Mouse (Mus musculus): ENCODE results near the gene 1600002K03Rik.

Gene 1600002K03Rik

GRCm38 (mm10) chr10:80172527-80173292, at the start of gene 1600002K03Rik:
TSS of gene 1600002K03Rik (plus strand) at chr10:80172944.
- ATAC-seq (ENCODE audit: insufficient number of reproducible peaks, low FRiP score, low TSS enrichment) = peak; percentile 34; the same call in 1 of the 2 replicates

GRCm38 (mm10) chr10:80123932-80124562, 48.7 kb upstream of the 1600002K03Rik start:
- no peak for ATAC-seq (ENCODE audit: insufficient number of reproducible peaks, low FRiP score, low TSS enrichment)

DNA sequence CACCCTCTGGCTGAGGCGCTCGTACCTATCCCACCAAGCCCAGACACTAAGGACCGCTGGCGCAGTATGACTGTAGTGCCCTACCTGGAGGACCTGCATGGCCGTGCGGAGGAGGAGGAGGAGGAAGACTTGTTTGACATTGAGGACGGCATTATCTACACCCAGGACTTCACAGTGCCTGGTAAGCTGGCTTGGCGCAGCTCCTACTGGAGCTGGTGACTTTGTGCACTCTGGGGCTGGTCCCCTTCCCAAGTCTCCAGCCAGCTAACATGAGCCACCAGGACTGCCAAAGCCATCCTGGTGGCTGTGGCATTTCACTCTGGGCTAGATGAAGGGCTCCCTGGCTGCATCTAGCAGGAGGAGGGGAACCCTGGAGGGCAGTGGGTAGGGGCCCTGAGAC, 44.8 kb upstream of the 1600002K03Rik start:
- no peak for ATAC-seq (ENCODE audit: insufficient number of reproducible peaks, low FRiP score, low TSS enrichment)

DNA sequence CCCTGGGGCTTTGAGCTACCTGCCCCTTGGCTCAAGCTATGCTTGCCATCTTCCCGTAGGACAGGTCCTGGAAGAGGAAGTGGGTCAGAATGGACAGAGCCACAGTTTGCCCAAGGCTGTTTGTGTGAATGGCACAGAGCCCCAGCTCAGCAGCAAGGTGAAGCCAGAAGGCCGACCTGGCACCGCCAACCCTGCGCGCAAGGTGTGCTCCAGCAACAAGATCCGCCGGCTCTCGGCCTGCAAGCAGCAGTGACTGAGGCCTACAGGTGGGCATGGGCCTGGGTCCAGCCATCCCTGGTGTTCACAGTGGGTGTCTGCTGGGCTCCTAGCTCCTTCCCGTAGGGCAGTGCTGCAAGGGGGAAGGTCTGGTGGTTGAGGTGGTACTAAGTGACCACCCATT, 42.9 kb upstream of the 1600002K03Rik start:
- ATAC-seq (ENCODE audit: insufficient number of reproducible peaks, low FRiP score, low TSS enrichment) = peak; percentile 37; the same call in 1 of the 2 replicates

DNA sequence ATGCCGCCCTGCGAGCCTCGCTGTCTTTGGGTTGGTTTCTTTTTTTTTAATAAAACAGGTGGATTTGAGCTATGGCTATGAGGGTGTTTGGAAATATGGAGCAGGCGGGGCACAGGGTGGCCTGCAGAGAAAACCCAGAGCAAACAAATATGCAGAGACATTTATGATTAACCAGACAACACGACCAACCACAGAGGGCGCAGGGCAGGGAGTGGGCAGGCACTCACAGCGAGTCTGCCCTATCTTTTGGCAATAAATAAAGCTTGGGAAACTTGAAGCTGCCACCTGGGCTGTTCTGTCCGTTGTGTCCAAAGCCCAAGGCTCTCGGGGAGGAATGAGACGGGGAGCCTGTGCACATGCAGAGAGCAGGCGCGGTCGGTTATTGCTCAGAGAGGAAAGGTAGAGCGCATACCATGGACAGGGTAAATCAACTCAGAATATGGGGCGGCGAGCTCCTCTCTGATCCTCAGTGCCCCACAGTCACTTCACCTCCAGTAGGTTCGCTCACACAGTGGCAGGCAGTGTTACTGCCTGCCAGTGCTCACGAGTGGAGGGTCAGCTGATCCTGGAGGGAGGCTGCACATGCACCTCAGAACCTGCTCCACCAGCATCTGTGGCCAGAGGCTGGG, 42.2 kb upstream of the 1600002K03Rik start:
- no peak for ATAC-seq (ENCODE audit: insufficient number of reproducible peaks, low FRiP score, low TSS enrichment)

DNA sequence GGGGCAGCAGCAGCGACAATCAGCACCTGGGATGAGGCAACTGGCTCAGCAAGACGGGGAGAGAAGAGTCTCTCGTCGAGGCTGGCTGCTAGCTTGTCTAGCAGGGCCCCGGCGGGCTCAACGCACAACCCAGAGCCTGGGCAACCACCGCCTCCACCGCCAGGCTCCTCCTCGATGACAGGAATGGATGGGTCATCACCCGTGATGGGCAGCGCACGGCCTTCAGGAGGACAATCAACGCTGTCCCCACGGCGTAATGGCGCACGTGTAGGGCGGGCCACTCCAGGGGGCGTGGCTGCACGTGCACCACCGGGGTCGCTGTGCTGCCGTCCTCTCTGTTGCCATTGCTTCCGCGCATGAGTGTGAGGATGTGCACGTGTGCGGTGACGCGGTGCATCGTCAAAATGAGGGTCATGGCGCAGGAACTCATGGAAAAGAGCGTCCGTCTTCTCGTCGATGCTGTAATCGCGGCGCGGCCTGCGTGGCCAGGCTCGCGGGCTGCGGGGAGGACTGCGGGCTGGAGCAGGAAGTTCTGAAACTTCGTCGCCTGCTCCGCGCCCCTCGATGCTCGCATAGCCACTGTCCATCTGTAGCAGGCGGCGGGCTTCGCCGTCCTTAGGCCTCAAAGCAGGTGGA, 41.3 kb upstream of the 1600002K03Rik start:
- no peak for ATAC-seq (ENCODE audit: insufficient number of reproducible peaks, low FRiP score, low TSS enrichment)

DNA sequence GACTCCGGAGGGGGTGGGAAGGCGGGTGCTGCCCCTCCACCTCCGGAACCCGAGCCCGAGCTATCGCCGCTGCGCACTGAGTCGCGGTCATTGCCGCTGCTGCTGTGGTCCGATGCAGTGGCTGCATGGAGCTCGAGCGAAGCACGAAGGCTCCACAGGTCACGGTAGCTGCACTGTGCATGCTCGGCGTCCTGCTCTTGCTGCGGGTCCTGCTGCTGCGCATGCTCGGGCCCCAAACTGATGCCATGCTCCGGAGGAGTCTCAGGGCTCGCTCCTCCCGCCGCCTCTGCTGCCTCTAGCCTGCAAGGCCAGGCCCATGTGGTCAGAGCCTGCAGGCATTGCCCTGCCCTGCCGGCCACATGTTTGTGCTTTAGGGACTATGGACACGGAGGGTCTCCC, 40.8 kb upstream of the 1600002K03Rik start:
- no peak for ATAC-seq (ENCODE audit: insufficient number of reproducible peaks, low FRiP score, low TSS enrichment)

GRCm38 (mm10) chr10:80133226-80133849, 39.4 kb upstream of the 1600002K03Rik start:
- ATAC-seq (ENCODE audit: insufficient number of reproducible peaks, low FRiP score, low TSS enrichment) = no peak

- ATAC-seq (ENCODE audit: insufficient number of reproducible peaks, low FRiP score, low TSS enrichment) = no peak
These were observed 38.3 kb upstream of the 1600002K03Rik start for GRCm38 (mm10) chr10:80134421-80134820.

- no peak for ATAC-seq (ENCODE audit: insufficient number of reproducible peaks, low FRiP score, low TSS enrichment)
These were observed 37.6 kb upstream of the 1600002K03Rik start for GRCm38 (mm10) chr10:80135161-80135560.

- ATAC-seq (ENCODE audit: insufficient number of reproducible peaks, low FRiP score, low TSS enrichment) = no peak
These were observed 37.1 kb upstream of the 1600002K03Rik start for GRCm38 (mm10) chr10:80135641-80136040.

DNA sequence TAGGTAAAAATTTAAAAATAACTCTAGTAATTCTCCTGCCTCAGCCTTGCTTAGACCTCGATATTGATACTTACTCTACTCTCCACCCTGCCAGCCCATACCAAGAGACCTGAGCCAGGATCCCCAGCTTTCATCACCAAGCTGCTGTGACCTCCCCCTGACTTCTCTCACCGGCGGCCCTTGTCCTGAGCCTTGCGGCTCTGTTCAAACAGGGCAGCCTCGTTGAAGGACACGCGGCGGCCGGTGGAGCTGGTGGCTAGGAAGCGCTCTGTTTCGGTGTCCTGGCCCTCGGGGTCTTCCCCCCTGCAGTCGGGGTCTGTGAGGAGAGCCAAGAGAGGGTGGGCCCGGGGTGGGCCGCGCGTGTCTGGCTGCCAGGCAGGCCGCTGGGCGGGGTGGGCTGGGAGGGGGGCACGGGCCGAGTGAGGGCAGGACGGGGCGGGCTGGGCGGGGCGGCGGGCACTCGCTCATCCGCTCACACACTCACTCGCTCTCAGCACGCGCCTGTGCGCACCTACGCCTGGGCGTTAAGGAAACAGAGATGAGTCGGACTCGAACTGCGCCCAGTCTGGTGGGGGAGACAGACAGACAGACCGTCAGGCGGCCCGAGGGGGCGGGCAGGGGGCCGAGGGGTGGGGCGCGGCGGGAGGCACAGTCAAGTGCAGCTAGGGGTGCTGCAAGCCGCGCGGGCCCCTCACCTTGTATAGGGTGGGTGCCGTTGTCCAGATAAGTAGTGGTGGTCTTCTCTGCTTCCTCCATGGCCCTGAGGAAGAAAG, 36.4 kb upstream of the 1600002K03Rik start:
- no peak for ATAC-seq (ENCODE audit: insufficient number of reproducible peaks, low FRiP score, low TSS enrichment)

DNA sequence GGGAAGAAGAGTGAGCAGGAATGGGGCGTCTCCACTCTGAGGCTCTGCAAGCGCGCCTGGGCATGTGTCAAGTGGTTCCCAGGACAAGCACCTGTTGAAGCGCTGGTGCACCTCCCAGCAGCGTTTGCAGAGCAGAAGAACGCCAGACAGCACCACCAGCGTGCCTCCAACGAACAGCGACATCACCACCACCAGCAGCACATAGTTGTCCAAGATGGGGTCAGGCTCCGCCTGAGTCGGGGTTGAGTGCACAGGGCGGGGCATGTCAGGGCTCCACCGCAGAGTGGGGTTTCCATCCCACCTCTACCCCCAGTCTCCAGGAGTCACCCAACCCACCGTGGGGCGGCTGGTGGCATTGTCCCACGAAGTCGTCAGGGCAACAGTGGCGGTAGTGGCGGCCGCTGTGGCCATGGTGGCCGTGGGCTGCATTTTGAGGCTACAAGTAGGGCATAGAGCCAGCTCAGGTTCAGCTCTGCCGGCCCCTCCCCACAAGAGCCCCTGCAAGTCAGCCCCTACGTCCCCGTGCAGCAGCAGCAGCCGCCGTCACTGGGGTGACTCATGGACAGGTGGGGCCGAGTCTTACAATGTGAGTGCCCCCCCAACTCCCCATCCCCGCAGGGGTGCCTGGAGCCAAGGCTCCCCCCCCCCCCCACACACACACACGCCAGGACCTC, 35.7 kb upstream of the 1600002K03Rik start:
- no peak for ATAC-seq (ENCODE audit: insufficient number of reproducible peaks, low FRiP score, low TSS enrichment)

- ATAC-seq (ENCODE audit: insufficient number of reproducible peaks, low FRiP score, low TSS enrichment) = no peak
These were observed 34.9 kb upstream of the 1600002K03Rik start for GRCm38 (mm10) chr10:80137626-80138552.

DNA sequence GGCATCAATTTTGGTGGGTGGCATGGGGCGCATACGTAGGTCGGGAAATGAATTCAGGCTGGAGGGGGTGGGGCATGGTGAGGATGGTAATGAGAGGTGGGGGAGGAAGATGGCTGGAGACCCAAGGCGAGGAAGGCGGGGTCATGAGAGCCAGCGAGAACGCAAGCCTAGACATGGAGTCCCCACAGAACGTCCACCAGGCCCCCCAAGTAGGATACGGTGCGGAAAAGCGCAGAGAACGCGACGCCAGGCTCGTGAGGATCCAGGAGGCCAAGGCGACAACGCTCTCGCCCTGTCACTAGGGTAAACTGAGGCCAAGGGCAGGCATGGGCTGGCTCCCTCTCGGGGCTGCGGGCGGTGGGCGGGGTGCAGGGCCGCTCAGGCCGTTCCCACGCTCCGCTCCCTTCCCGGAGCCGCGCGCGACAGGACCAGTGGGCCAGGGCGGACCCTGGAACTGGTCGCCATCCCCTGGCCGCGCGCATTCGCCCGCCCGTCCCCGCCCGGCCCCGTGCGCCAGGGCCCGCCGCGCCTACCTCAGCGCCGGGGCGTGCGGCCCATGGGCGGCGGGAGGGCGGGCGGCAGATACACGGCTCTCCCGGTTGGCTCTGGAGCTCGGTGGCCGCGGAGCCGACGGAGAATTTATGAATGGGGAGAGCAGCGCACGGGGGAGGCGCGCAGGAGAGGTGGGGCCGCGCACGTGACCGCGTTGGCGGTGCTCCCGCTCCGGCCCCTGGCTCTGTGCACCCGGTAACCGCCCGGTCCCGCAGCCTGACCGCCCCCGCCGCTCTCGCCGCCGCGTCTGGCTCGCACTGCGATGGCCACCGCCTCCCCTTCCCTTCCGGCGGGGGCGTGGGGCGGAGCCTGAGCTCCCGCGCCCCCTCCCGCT, 33.9 kb upstream of the 1600002K03Rik start, which contains the start of gene Atp5d:
Gene Atp5d, plus strand, starts transcription at position 80 of the 886 bp plus-strand sequence.
- ATAC-seq (ENCODE audit: insufficient number of reproducible peaks, low FRiP score, low TSS enrichment) = no peak

DNA sequence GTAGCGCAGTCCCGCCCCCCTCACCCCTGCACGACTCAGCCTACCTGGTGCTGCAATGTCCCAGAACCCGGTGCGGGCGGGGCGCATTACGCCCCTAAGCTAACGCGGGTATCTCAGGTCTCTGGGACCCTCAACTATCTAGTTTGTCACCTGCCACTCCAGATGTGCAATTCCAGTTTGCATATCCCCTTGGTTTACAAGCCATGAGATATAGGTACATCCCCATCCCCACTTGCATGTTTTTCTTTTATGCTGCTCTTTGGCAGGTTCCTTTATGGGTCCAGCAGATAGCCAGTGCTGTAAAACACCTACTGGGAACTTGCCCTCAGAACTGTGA, 33.3 kb upstream of the 1600002K03Rik start:
- no peak for ATAC-seq (ENCODE audit: insufficient number of reproducible peaks, low FRiP score, low TSS enrichment)

DNA sequence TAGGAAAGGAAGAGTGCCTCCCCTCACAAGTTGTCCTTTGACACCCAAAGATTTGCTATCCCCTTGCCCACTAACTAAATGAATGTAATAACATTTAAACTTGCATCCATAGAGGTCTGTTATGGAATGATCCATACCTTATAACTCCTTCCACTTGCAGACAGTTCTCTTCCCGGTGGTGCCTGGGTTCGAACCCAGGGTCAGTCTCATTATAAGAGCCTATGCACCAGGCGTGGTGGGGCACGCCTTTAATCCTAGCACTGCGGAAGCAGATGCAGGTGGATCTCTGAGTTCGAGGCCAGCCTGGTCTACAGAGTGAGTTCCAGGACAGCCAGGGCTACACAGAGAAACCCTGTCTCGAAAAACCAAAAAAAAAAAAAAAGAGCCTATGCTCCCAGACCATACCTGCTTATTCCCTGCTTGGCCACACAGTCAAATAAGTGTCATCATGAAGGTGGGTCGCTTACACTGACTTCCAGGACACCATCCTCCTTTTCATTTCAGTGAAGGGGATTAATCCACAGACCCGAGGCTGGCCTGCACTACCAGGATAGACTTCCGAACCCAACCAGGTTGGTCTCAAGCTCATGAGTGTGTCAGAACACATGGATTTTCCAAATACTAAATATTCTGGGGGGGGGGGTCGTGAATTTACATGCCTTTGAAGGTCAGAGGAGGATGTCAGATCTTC, 32.6 kb upstream of the 1600002K03Rik start:
- ATAC-seq (ENCODE audit: insufficient number of reproducible peaks, low FRiP score, low TSS enrichment) = no peak

All from cerebellum, adult (tissue).